Mouse (Mus musculus) heart, postnatal 4 days (tissue): ENCODE data around the gene Ttll5. TPM values are rescaled to one million over a fixed set of nuclear protein-coding genes. Genes with fewer than 3 reads are reported as not detected.

Source experiments
- DNase-seq: peaks from one replicate; pipeline ENCODE4 v3.0.0; 2021
- total RNA-seq, 2 experiments: library from RNA; stranded (reverse); gene quantifications; 2 replicates each; pipeline ENCODE4 v1.2.3; 2021

The Ttll5 gene
- total RNA-seq, 2 experiments from 2014 or later, result 16.8 to 17.9 TPM

GRCm38 (mm10) chr12:86103391-86103790 is 278.9 kb downstream of the Ttll5 start:
- peak; percentile 26 for DNase-seq

GRCm38 (mm10) chr12:86103852-86104251 is 279.4 kb downstream of the Ttll5 start:
- DNase-seq, result peak; percentile 21

DNA sequence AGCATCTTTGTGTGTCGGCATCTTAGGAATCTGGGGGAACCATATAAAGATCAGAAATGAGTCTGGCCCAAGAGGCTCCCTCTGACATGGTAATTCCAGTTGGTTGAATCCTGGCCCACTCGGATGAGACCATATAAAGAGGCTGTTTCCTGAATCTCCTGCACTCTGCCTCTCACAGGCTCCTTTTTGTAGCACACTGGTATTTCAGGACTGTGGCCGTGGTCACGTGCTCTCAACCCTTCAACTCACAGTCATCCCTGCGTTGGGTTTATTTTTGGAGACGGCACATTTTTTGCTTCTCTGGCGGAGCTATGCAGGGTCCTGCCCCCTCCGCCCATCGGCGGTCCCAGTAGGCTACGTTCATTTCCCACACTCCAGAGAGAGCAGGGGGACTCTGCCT is 279.8 kb downstream of the Ttll5 start:
- peak; percentile 71 for DNase-seq

DNA sequence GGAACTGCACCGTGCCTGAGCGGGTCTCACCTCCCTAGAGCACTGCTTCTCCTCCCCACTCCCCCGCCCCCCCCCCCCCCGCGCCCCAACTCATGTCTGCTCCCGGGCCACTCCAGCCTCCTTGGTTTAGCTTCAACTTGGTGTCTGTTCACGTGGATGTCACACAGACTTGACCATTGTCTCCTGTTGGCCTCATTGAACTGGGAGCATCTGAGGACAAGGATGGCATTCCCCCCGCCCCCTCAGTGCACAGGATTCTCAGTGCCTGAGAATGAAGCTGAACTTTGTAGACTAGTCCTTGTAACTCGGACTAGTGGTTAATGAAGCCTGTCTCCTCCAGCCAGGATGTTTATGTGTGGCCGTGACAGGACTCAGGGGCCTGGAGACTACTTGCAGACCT is 281.1 kb downstream of the Ttll5 start:
- no peak for DNase-seq

GRCm38 (mm10) chr12:86106086-86106485 is 281.6 kb downstream of the Ttll5 start:
- DNase-seq, result no peak

DNA sequence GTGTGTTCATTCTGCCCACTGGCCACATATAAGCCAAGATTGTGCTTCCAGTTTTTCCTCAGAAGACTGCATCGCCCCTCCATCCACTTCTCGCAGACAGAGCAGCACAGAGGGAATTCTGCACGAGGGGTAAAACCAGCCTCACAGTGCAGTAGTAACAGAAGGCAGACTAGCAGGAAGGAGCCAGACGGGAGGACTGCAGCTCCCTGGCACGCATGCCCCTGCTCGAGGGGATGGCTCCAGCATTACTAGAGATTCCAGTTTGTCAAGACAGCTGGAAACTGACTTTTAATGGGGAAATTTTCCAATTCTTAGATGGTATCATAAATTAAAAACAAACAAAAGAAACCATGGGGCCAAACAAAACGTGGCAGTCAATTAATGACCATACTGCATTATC is 283.2 kb downstream of the Ttll5 start:
- no peak for DNase-seq

- no peak for DNase-seq
These were observed 285.1 kb downstream of the Ttll5 start for GRCm38 (mm10) chr12:86109531-86109930.

GRCm38 (mm10) chr12:86110637-86111036 is 286.2 kb downstream of the Ttll5 start:
- DNase-seq, result peak; percentile 64

Other genes with a start within 250 kb of the Ttll5 start
- gene Jdp2, start 225.6 kb upstream of the Ttll5 start, total RNA-seq, result 10 to 100 TPM in 1 of 2 experiments, 1 to 10 TPM in 1; 9.1 to 12.2 TPM
- gene Batf, start 138.0 kb upstream of the Ttll5 start, total RNA-seq, result 1 to 10 TPM in 1 of 2 experiments, under 1 TPM in 1; 0.74 to 1.5 TPM
- 1 to 10 TPM; 4.9 to 6.0 TPM for gene Flvcr2, start 78.1 kb upstream of the Ttll5 start, total RNA-seq
- gene Erg28, start 109 bp upstream of the Ttll5 start, total RNA-seq, result 10 to 100 TPM; 15.2 to 19.0 TPM